Mouse (Mus musculus) heart, postnatal 0 days (tissue): Measurements from ENCODE around the gene Chrna5. TPM values are rescaled to one million over a fixed set of nuclear protein-coding genes. Genes with fewer than 3 reads are reported as not detected.

Source experiments
- ATAC-seq: fragments of 200-750 bp; cut with Nextera tagmentation; 2 replicates; pipeline ENCODE4 v1.8.0; 2017; ENCODE audit warnings: low read depth, moderate number of reproducible peaks, moderate library complexity; ENCODE audit not compliant: insufficient read depth
- DNase-seq: peaks from one replicate; pipeline ENCODE4 v3.0.0-alpha.2; 2016; ENCODE audit warnings: low spot score
- H3K27ac ChIP-seq: fragments of 300-500 bp; sonication (generic); 2 replicates; pipeline ENCODE4 v1.5.1; 2014; ENCODE audit warnings: low read depth, mild to moderate bottlenecking
- H3K27me3 ChIP-seq: fragments of 300-500 bp; sonication (generic); 2 replicates; pipeline ENCODE4 v1.6.1; 2014; ENCODE audit warnings: low read length, mixed read lengths; ENCODE audit not compliant: control insufficient read depth, insufficient read depth
- H3K36me3 ChIP-seq: fragments of 300-500 bp; sonication (generic); replicated peaks from 2 replicates; pipeline ENCODE4 v1.6.1; 2014; ENCODE audit warnings: low read length, mixed read lengths; ENCODE audit not compliant: control insufficient read depth, insufficient read depth
- H3K4me1 ChIP-seq: fragments of 300-500 bp; sonication (generic); 2 replicates; pipeline ENCODE4 v1.6.1; 2014; ENCODE audit warnings: antibody characterized with exemption; ENCODE audit not compliant: control insufficient read depth, insufficient read depth
- H3K4me2 ChIP-seq: fragments of 300-500 bp; sonication (generic); 2 replicates; pipeline ENCODE4 v1.6.1; 2014; ENCODE audit warnings: low read depth, mild to moderate bottlenecking, low read length, moderate library complexity
- H3K4me3 ChIP-seq: fragments of 300-500 bp; sonication (generic); 2 replicates; pipeline ENCODE4 v1.5.1; 2014; ENCODE audit warnings: low read depth, low read length
- H3K9ac ChIP-seq: fragments of 300-500 bp; sonication (generic); replicated peaks from 2 replicates; pipeline ENCODE4 v1.6.1; 2014; ENCODE audit warnings: low read depth, low read length, mixed read lengths
- H3K9me3 ChIP-seq: fragments of 300-500 bp; sonication (generic); replicated peaks from 2 replicates; pipeline ENCODE4 v1.6.1; 2016; ENCODE audit warnings: low read length; ENCODE audit not compliant: control insufficient read depth
- CTCF ChIP-seq: IDR thresholded peaks from 2 replicates; pipeline ENCODE4 v1.5.1; 2016; ENCODE audit warnings: antibody characterized with exemption, control low read depth, low read depth
- EP300 ChIP-seq: IDR thresholded peaks from 2 replicates; pipeline ENCODE4 v1.6.1; 2016; ENCODE audit warnings: antibody characterized with exemption, low read depth
- WGBS: fragments of 180-500 bp; shearing (Covaris S2); extraction: QIAGEN DNeasy Blood & Tissue Kit; methylation state at CpG from one replicate; pipeline ENCODE4 v1.1.7; 2014; 5-methylcytosine and 5-hydroxymethylcytosine counted together
- polyA plus RNA-seq: library from polyadenylated mRNA; unstranded; fragments of >200 nt; fragmentation: Nextera tagmentation; extraction: Ambion mirVana; gene quantifications from 2 replicates; pipeline ENCODE4 v1.2.1, GENCODE M21; 2015
- total RNA-seq: library from RNA; depleted of rRNA; stranded (reverse); fragments of >200 nt; gene quantifications from 2 replicates; pipeline ENCODE4 v1.2.3, GENCODE M21; 2014; ENCODE audit warnings: low replicate concordance

The Chrna5 gene
- total and polyA plus RNA-seq, 2 experiments from 2014 or later: 0.07 TPM; not detected in 1

DNA sequence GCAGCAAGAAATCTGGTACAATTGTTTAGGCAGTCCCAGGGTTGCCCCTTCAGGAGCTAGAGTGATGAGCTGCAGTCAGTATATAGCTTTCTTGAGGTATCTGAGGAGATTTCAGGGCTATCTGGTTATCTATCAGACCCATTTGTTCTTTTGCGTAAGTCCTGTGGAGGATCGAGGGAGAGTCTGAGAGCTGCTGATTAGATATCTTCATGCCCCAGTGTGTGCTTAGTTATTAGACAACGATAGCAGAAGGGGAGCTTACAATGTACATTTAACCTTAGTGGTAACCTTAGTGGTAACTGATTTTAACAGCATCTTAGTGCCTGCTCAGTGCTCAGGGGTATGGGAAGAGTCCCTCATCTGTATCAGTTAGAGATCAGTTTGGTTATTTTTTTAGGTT lies 15.0 kb downstream of the Chrna5 start:
- H3K4me1 ChIP-seq: no peaks in the 10 kb centered on the region
- TF ChIP-seq CTCF: no peak

DNA sequence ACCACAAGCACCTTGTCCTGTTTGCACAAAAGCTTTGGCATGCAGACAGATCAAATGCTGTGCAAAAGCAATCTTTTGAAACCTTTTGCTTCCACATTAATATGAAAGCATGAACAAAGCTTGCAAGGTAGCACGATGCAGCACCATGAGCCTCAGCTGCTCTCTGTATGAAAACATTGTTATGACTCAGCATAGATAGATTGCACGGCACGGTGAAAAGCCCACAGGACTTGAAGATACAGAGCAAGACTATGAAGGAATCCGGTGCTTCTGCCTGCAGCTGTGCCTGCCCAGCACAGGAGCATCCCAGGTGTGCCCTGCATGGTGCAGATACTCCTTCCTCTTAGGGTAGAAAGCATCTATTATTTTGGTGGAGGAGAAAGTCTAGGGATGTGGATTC lies 22.9 kb downstream of the Chrna5 start:
- Histone ChIP-seq H3K4me2 (no peak overlapping the region), H3K27ac (no peak overlapping the region), H3K27me3 (no peaks in the 10 kb centered on the region), H3K4me3 (no peak overlapping the region), H3K9ac (no peak overlapping the region), H3K9me3 (no peaks in the 10 kb centered on the region), H3K4me1 (no peaks in the 10 kb centered on the region), H3K36me3 (no peaks in the 10 kb centered on the region)
- DNase-seq (no peak), ATAC-seq (no peak)
- 71% methylated on average over 4 of the region's 4 CpGs for WGBS
- no peak for TF ChIP-seq EP300
- TF ChIP-seq CTCF: no peak

More for the DNA sequence above, 15.0 kb downstream of the Chrna5 start:
- WGBS: 39% methylated on average over 3 of the region's 3 CpGs
- Histone ChIP-seq H3K36me3 (no peaks in the 10 kb centered on the region), H3K27me3 (no peaks in the 10 kb centered on the region), H3K4me3 (no peak overlapping the region), H3K9ac (no peak overlapping the region), H3K27ac (no peak overlapping the region), H3K4me2 (no peak overlapping the region), H3K9me3 (no peaks in the 10 kb centered on the region)
- DNase-seq (no peak), ATAC-seq (no peak)

DNA sequence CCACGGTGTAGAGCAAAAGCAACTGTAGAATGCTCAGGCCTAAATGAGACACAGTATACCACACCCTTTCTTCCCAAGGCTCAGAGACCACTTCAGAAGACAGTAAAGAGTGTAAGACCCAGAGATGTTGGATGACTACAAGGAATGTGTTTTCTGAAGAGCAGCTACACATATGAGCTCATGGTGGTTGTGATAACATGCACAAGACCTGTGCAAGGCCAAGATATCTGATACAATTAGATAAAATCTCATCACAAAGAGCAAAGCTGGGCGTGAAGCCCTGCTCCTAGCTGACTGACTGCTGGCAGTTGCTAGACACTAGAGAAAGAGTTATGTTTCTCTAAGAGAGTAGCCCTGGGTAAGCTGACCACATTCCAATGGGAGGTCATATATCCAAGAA lies 29.0 kb downstream of the Chrna5 start:
- Histone ChIP-seq H3K36me3 (no peaks in the 10 kb centered on the region), H3K4me1 (no peaks in the 10 kb centered on the region), H3K4me3 (no peak overlapping the region), H3K27me3 (no peaks in the 10 kb centered on the region), H3K4me2 (no peak overlapping the region), H3K9ac (no peak overlapping the region), H3K9me3 (no peaks in the 10 kb centered on the region), H3K27ac (no peak overlapping the region)
- DNase-seq: no peak
- WGBS: 56% methylated on average over 2 of the region's 2 CpGs
- TF ChIP-seq EP300 (no peak), CTCF (no peak)
- no peak for ATAC-seq

DNA sequence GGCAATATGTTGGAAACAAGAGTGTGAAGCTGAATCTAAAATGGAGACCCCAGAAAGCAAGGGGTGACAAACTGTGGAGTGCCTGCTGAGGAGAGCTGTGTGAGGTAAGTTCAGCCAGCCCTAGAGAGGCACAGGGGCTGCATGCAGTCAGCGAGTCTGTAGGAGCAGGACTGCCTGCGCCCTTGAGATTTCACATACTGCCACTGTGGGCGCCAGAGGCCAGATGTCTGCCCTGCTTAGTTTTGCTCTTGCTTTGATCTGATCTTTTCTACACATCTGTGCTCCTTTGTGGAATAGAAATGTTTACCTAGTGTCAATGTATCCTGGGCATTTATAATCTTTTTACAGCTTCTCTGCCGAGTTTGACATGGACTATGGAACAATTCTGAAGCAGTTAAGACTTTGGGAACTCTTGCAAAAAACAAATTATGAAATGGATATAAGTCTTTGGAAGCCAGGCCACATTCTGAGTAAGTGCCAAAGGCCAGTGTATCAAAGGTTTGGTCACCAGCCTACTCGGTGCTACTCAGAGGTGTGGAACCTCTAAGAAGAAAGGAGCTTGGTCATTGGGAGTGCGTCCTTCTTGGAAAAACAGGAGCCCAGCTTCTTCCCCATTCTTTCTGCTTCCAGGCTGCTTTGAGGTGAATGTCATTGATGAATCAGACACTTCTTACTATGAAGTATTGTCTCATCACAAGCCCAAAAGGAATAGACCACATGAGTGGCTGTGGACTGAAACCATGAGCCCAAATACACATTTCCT lies 30.1 kb downstream of the Chrna5 start:
- DNase-seq (no peak), ATAC-seq (no peak)
- no peaks in the 10 kb centered on the region for H3K9me3 ChIP-seq
- no peaks in the 10 kb centered on the region for H3K4me1 ChIP-seq
- H3K27ac ChIP-seq: no peak overlapping the region
- H3K4me3 ChIP-seq: no peak overlapping the region
- H3K36me3 ChIP-seq: no peaks in the 10 kb centered on the region
- H3K9ac ChIP-seq: no peak overlapping the region
- no peaks in the 10 kb centered on the region for H3K27me3 ChIP-seq
- WGBS: 40% methylated on average over 6 of the region's 6 CpGs
- no peak overlapping the region for H3K4me2 ChIP-seq
- no peak for TF ChIP-seq EP300
- no peak for TF ChIP-seq CTCF

DNA sequence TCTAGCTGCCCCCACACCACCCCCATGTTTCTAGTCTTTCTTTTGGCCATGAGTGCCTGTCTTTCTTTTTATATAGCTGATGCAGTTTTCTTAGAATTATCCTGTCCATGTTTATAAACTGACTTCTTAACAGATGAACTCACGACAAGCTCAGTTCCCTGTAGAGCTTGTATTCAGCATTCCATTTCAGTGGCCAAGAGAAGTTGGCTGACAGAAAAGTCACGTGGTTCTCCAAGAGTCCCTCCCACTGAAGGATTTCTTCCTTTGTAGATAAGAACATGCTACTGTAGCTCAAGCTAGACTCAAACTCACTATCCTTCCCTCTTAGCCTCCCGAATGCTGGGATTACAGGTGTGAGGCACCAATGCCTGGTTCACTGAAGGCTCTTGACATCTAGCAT lies 36.2 kb downstream of the Chrna5 start:
- ATAC-seq (no peak), DNase-seq (no peak)
- no peak overlapping the region for H3K4me2 ChIP-seq
- no peak overlapping the region for H3K4me3 ChIP-seq
- no peaks in the 10 kb centered on the region for H3K27me3 ChIP-seq
- no peaks in the 10 kb centered on the region for H3K9me3 ChIP-seq
- 46% methylated on average over 3 of the region's 3 CpGs for WGBS
- H3K9ac ChIP-seq: no peak overlapping the region
- no peak overlapping the region for H3K27ac ChIP-seq
- H3K4me1 ChIP-seq: no peaks in the 10 kb centered on the region
- H3K36me3 ChIP-seq: no peaks in the 10 kb centered on the region
- no peak for TF ChIP-seq EP300
- no peak for TF ChIP-seq CTCF

DNA sequence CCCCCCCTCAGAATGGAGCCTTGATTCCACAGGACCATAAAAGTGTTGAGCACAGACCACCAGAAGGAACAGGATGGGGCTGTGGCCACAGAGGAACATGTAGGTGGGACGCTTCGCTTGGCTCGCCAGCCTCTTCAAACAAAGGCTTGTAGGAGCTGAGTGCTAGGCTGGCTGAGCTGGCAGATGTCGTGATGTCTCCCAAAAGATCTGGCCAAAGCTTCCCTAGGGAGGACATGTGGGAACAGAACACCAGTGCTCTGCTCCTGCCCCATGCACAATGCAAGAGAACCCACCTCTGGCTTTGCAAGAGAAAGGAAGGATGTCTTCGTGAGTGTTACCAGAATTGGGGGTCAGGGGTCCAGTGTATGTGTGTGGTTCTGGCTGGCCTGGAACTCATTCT lies 42.6 kb downstream of the Chrna5 start:
- Histone ChIP-seq H3K27me3 (peaks cover 42% of the 10 kb centered on the region), H3K27ac (no peak overlapping the region), H3K4me2 (no peak overlapping the region), H3K9ac (no peak overlapping the region), H3K4me3 (no peak overlapping the region), H3K36me3 (no peaks in the 10 kb centered on the region), H3K4me1 (no peaks in the 10 kb centered on the region), H3K9me3 (no peaks in the 10 kb centered on the region)
- no peak for TF ChIP-seq CTCF
- TF ChIP-seq EP300: no peak
- no peak for DNase-seq
- no peak for ATAC-seq
- 73% methylated on average over 5 of the region's 5 CpGs for WGBS
